Mouse (Mus musculus) left cerebral cortex, adult 9 months (tissue): ENCODE data around the gene Plppr5.
A peak's percentile ranks its signal among the peaks of the same experiment; 100 is the strongest.

ENCODE experiments used
- DNase-seq, 2 experiments: peaks; one replicate each; pipeline ENCODE4 v3.0.0; 2022; ENCODE audit warnings: low spot score in 2 of 2

Gene Plppr5

DNA sequence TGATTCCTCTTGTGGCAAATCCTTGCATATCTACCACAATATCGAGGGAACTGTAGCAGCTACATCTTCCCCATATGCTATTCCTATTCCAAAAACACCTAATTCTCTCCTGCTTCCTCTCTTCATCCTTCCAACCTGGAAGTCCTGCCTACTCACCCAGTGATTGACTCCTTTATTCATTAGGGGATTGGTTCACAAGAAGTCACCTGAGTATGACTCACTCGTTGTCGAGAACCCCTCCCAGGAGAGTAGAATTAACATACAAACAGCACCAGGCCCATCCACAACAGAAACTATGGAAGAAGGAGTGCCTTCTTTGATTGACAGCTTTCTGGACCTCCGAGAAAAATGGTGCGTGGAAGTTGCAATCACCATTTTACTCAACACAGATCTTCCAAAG, 121.7 kb downstream of the Plppr5 start:
- DNase-seq, result no peak

DNA sequence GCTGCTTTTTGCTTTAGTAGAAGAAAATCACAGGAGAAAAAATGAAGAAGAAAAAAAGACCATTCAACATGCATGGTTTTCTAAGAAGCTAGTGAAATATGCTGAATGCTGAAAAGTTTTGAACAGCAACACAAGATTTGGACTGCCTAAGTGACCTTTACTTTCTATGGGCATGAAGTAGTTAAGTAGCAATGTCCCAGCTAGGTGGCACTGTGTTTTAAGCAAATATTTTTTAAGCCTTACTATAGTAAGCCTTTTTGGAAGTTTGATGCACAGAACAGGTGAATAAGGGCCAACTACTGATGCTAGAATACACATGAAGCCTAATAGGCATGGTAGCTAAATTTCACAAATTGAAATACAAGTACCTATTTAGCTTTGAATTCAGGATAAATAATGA, 134.2 kb downstream of the Plppr5 start:
- no peak for DNase-seq

DNA sequence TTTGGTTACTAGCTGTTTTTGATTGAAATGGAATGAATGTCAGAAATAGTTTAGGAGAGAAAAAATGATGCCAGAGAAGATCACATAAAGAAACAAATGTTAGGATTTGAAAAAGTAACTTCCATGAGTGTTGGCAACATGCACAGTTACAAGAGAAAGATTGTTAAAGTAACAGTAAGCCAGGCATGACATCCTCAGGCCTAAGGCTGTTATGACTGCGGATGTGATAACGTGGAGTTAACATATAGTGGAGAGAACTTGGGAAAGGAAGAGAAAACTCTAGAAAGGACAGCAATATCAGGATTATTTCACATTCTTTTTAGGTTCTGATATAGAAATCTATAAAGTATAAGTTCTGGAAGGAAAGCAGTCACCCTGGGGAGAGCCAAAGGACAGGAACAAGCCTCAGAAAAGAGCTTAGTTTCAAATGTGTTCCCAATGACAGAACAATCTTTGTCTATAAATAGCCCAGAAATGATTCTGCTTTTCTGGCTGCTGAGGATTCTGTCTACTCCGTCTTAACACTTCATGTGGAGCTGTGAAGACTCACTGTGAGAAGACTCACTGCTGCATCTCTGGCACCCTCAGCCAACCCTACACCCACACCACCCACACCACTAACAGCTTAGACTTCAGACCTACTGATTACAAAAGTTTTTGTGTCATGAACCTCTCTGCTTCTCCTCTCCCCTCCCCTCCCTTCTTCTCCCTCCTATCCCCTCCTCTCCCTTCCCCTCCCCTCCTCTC, 142.1 kb downstream of the Plppr5 start:
- DNase-seq, result peak; percentile 68 to 79

DNA sequence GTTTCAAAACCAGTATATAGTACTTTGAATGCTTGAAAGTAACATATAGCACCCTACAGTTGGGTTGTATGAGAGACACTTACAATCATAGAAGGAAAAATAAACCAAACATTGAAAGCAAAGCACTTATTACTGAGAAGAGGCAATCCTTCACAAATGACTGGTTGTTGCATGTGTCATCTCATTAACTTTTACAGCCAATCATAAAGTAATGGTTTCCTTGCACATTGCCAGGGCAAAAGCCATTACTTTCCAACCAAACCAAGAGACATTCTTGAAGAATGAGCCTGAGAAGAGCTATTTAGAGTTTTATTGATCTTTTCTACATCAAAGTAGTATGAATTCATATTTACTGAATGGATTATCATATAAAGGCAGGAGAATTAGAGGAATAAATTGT, 148.8 kb downstream of the Plppr5 start:
- DNase-seq, result no peak

DNA sequence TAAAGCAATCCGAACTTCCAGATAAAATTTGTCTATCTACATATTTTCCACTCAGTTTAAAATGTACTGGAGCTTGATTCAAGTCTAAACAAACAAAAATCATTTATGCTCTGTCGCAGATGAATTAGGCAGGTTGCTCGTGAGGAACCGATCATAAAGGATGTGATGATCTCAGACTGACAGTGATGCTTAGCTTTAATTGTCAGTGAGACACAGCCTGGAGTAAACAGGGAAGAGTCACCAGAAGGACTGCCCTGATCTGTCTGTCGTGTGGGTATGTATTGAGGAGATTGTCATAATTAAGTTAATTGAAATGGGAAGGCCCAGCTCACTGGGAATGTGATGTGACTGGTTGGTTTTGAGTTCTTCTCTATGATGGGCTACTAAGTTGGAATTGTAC, 149.9 kb downstream of the Plppr5 start:
- no peak for DNase-seq

DNA sequence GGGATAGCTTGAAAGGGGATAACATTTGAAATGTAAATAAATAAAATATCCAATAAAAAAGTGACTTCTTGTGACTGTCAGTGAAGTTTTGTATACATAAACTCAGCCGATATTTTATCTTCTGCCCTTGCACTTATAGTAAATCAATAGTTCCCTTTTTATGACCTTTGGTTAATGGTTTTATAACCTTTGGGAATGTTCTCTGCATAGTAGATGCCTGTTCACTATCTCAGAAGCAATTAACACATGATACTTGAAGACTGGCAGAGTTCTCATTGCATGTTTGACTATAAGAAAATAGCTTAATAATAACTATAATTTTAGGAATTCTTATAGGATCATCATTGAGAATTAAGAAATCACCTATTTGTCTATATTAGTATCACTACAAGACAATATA, 150.9 kb downstream of the Plppr5 start:
- DNase-seq, result no peak

DNA sequence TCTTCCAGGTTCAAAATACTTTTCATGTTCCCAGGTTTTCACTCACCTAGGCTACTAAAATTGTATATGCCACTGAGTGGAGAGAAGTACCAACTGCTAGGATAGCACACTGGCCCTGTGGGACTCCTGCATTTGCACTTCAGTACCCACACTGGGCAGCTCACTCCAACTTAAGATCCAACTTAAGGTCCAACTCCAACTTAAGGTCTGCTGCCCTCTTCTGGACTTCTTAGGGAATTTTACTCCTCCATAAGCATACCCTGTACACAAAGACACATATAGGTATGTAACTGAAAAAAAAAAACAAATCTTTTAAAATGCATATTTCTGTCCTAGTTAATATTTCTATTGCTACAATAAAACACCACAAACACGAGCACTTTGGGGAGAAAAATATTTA, 153.5 kb downstream of the Plppr5 start:
- DNase-seq, result no peak

DNA sequence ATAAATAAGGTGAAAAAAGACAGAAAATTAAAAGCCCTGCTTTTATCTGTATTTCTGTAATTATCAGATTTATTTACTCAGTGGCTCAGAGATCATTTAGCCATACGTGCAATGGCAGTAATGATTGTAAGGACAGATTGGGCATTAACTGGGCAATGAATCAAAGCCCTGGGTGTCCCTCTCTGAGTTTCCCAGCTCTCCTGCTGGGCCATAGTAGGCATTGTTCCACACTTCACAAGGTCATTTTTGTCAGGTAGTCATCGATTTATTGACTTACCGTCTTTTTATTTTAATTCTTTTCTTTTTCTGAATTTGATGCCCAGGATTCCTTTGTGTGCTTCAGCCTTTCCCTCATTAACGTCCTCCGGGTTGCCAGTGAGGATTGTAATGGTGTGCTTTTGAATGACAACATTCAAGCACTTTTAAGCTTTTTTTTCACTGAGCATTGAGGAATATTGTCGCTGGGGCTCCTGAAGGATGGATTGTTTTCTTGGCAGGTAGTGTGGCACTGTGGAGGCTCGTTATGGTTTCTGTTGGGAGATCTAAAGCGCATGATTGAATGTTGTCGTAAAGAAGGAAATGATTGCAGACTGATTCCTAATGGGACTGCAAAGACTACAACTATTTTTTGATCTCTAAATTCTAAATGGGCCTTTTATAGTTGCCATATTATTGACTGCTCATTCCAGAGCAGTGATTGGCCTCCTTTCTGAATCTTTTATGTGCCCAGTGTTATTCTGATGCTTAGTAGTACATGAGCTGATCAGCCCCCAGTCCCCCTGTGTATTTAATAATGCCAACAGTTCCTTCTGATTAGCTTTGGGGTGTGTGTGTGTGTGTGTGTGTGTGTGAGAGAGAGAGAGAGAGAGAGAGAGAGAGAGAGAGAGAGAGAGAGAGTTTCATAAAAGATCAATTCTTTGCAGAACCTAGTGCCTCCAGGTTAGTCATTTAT, 154.8 kb downstream of the Plppr5 start:
- DNase-seq, result no peak

DNA sequence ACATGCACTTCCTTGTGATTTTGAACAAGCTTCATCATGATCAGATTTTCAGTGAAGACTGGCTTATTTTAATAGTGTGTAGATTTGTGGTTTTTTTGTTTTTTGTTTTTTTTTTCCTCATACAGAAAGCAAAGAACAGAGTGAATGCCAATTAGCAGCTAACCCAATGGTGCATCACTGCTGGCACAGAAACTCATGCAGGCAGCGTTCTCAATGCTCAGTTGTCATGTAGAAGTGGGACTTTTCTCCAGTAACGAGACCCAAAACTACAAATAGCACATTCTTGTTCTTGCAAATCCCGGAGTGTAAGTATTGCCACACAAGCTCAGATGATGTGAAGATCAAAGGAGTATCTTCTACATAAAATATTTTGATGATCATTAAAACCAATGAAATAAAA, 156.9 kb downstream of the Plppr5 start:
- no peak for DNase-seq

DNA sequence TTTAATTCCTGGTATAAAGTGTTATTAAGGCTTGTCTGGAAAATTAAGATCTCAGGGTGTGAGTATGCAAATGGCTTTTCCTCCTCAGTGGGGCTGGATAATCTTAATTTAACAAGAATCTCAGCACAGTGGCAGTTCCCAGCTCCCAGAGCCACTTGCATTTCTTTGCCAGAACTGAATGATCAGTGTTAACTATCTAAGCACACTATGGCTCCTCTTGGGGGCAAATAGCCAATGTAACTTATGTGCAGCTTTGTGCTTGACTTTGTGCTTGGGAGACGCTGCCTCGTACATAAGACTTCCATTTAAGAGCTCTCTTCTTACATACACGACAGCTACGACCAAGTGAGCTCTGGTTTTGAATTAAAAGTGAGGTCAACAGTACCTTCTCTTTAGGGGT, 158.0 kb downstream of the Plppr5 start:
- DNase-seq, result no peak
